Mouse (Mus musculus) thymus, postnatal 14 days (tissue): ENCODE measurements around the gene Tmem186.

ENCODE experiments used
- DNase-seq: peaks from one replicate; pipeline ENCODE4 v3.0.0; 2021

Gene Tmem186

DNA sequence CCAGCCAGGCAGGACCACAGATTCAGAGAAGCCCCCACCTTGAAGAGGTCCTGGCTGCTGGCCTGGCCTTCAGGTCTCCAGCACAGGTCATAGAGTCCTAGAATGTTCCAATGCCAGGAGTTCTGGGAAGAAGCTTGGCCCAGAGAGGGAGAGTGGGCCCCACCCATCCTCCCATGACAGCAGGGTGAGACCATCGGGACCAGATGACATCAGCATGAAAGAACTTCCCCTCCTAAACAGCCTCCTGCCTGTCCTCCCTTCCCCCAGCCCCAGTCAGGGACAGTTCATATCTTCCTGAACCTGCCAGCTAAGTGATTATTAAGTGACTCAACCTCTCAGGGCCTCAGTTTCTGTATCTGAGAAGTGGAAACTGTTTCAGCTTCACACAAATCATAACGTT is 28.9 kb upstream of the Tmem186 start:
- DNase-seq = no peak

- DNase-seq = no peak
Measured at GRCm38 (mm10) chr16:8665367-8665766, 27.9 kb upstream of the Tmem186 start.

- DNase-seq = no peak
Measured at GRCm38 (mm10) chr16:8663606-8664539, 26.4 kb upstream of the Tmem186 start.

- DNase-seq = no peak
Measured at GRCm38 (mm10) chr16:8663022-8663421, 25.5 kb upstream of the Tmem186 start.

DNA sequence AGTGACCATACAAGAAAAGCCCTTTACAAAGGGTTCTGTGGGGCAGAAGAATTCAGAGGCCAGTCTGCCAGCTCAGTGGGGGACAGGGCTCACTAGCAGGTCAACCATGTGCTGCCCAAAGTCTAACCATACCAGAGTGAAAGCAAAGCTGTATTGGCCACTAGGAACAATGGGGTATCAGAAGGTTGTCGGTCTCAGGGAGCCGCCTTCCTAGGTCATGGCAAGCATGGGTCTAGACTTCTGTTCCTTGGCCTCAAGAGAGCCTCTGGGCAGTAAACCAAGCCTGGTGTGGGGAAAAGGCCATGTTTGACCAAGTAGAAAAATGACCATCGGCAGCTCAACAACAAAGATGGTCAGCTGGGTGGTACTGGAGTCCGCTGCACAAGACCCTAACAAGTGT is 21.3 kb upstream of the Tmem186 start:
- DNase-seq = no peak

DNA sequence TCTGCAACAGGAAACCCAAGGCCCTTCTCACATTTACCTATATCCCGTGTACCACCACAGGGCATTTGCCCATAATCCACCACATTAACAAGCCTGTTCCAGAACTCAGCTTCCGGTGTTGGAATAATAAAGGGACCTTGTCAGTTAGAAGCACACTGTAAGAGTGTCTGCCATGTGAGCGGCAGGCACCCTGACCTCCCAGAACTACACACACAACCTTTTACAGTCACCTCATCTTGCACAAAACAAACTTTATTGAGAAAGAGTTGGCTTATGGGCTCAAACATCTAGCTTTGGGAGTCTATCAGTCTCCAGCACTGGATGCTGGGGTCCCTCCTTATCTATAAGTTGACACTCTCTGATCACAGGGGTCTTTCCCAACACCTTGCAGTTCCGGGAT is 20.8 kb upstream of the Tmem186 start:
- no peak for DNase-seq

DNA sequence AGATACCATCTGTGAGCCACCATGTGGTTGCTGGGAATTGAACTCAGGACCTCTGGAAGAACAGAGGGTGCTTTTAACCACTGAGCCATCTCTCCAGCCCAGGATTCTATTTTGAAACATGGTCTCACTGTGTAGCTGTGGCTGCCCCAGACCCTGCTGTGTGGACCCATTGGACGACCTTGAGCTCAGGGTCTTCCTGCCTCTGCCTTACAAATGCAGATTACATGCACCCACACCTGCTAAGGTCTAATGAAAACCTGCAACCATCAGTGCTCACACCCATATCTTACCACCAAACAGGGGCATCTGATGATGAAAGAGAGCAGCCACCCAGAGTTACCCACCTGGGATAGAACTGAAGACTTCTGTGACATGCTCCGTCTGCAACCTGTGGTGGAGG is 18.7 kb upstream of the Tmem186 start:
- DNase-seq = no peak

- DNase-seq = no peak
Measured at GRCm38 (mm10) chr16:8655599-8655998, 18.1 kb upstream of the Tmem186 start.

DNA sequence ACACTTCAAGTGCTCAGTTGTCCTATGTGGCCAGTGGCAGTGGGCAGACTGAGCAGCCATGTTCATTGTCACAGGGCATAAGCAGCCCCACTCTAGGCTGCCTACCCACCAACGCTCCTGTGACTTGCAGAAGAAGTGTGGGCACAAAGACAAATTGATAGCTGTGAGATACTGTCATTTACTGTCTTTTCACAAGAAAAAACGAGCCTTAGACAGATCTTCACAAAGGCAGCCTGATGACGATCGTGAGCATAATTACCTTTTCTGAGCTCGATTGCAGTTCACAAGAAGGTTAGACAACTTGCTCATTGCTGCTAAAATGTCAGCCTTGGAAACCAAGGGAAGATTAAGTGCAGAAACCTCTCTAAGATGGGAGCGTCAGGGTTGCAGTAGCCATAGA is 17.6 kb upstream of the Tmem186 start:
- DNase-seq = no peak

- DNase-seq = no peak
Measured at GRCm38 (mm10) chr16:8650007-8650406, 12.5 kb upstream of the Tmem186 start.

DNA sequence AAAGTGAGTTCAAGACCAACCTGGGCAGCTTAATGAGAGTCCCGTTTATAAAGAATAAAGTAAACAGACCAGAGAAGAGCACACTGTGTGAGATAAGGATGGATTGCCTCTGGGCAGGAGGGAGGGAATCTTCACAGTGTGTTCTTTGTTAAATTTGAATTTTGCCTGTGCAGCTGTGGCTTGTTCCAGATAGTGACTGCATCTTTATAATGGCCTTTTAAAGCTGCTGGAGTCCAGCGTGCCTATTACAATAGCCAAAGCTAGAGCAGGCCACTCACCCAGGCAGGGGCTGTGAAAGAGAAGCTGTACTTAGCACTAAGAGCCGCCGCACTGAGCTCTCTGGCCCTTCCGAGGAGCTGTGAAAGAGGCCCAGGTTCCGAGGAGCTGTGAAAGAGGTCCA is 8.0 kb upstream of the Tmem186 start:
- no peak for DNase-seq

DNA sequence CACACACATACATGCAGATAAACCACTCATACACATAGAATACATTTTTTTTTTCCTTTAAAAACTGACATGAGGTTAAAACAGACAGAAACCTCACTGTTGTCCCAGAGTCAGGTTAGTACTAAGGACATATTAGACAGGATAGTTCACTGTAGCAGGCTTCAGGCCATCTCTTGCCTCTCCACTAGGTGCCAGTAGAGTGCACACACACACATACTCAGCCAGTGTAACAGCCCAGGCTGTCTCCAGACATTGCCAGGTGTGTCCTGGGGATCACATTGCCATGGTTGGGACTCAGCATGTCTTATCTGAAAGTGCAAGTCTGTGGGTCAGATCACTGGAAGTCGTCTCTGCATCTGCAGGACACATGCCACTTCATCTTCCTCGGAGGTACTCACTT is 6.3 kb upstream of the Tmem186 start:
- peak; percentile 63 for DNase-seq

- DNase-seq = no peak
Measured at GRCm38 (mm10) chr16:8639466-8640191, 2.1 kb upstream of the Tmem186 start.

DNA sequence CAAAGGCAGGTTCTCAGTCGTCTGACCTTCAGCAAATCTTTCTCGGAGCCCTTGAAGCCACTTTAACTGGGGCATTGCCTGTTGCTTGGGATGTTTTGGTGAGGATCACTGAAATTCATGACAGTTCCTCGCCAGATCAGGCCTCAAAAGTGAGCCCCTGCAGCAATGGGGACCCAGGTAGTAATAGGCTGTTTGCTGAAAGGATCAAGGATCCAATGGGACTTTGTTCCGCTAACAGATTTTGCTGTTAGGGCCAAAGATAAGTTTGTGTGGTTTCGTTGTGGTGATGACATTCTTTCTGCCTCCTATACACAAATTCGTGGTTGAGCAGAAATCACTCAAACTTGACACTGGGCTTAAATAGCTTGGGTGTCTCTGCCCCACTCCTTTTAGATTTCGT is 619 bp upstream of the Tmem186 start:
- DNase-seq = no peak

- DNase-seq = no peak
Measured at GRCm38 (mm10) chr16:8636867-8637216, 670 bp downstream of the Tmem186 start.

DNA sequence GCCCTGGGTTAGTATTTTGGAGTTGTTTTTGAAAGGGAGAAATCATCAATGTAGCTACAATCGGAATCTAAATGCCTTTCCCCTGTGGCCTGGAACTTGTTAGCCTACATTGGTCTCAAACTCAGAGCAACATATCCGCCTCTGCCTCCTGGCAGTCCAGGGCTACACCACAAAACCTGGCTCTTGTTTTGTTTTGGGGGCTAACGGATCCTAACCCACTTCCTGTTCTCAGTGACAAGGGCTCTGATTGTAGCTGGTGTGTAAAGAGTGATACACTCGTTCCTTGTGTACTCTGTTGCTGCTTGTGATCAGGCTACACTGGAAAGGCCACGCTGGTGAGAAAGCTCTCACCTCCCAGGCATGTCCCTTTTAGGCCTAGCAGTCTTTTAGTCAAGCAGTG is 6.1 kb downstream of the Tmem186 start:
- peak; percentile 36 for DNase-seq

- DNase-seq = no peak
Measured at GRCm38 (mm10) chr16:8630419-8630818, 7.1 kb downstream of the Tmem186 start.

DNA sequence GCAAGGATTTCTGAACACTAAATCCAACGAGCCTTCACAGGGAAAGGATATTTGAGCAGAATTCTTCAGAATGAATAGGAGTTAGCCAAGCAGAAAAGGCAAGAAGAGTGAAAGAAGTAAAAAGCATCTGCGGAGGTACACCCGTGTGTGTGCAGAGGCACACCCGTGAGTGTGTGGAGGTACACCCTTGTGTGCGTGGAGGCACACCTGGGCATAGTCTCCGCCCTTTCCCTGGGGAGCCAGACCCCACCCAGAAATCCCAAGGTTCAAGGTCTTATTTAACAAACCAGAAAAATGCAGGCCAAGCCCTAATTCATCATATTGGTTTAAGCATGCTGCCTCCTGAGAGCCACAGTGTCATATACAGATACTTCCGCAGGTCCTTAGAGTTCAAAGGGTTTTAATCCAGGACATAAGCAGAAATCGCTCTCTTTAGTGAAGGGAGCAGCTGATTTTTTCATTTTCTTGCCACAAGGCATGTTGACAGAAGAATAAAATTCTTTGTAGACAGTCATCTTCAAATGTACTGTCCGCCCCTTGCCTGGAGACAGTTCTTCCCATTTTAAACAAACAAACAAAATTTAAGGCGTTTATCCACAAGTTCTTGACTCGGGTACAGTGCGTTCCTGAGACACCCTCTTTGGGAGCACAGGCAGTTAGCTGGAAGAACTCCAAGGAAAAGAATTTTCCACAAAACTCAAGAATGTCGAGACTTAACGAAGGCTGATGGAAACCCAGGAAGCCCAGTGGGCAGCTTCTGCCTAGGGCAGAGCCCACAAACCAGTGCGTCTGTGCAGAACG is 17.0 kb downstream of the Tmem186 start:
- DNase-seq = no peak

- no peak for DNase-seq
Measured at GRCm38 (mm10) chr16:8619659-8620314, 17.7 kb downstream of the Tmem186 start.

- DNase-seq = no peak
Measured at GRCm38 (mm10) chr16:8613447-8613846, 24.1 kb downstream of the Tmem186 start.

- DNase-seq = no peak
Measured at GRCm38 (mm10) chr16:8613039-8613438, 24.5 kb downstream of the Tmem186 start.

DNA sequence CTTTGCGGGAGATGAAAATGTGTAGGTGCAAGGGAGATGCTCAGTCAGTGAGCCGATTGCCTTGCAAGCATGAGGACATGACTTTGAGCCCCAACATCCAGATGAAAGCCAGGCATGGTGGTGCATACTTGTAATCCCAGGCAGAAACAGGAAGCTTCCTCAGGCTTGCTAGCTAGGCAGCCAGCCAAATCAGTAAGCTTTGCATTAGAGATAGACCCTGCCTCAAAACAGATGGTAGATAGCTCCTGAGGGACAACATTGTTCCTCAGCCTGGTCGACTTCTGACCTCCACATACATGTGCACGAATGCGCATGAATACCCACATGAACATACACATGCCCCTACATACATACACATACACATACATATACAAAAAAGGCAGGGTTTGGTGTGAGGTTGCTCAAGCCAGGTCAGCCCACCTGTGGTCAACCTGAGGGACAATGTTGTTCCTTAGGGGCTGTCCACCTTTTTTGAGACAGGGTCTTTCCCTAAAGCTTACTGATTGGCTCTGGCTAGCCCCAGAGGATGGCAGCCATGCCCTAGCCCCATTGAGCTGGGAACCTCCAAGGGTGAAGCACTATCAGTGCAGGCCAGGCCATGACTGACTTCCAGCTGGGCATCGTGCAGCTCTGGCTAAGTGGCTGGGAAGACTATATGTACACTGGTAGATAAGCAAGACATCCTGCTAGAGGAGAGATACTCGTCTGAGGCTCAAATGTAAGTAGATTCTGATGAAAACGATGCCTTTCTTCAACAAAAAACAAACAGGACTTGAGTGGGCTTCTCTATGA is 25.1 kb downstream of the Tmem186 start:
- DNase-seq = no peak
